In genomic region chr14:122190941-122191510, GRCm38 (mm10) we compare ENCODE assay signal across 9 mouse cellular contexts. TPM values are rescaled to one million over a fixed set of nuclear protein-coding genes. Genes with fewer than 3 reads are reported as not detected.
DNase-seq lines count a peak whose midpoint lies in the region; ATAC-seq and TF ChIP-seq lines count a peak whose summit lies in the region.
"Had no signal": no experiment of that assay in that cellular context is flagged by ENCODE, and none has a peak within 500 bp of the region (broad histone marks: within the 10 kb centered on the region; RNA-seq: fewer than 3 reads in every experiment).

No protein-coding gene starts in this region.

- H3K4me1 ChIP-seq in forebrain, embryonic 13.5 days, result no peaks in the 10 kb centered on the region
- H3K4me1 ChIP-seq in midbrain, embryonic 11.5 days (ENCODE audit: control insufficient read depth, insufficient read depth, low read length), result no peaks in the 10 kb centered on the region
- no peaks in the 10 kb centered on the region for H3K4me1 ChIP-seq in small intestine, adult 2 months (ENCODE audit: control insufficient read depth, insufficient read depth, insufficient read length, low read length)

- 19% methylated on average over 7 of the region's 7 CpGs for WGBS in forebrain, embryonic 13.5 days
- WGBS in midbrain, embryonic 11.5 days, result 17% methylated on average over 7 of the region's 7 CpGs
- 19% methylated on average over 7 of the region's 7 CpGs for WGBS in small intestine, adult 2 months

- no peaks in the 10 kb centered on the region for H3K36me3 ChIP-seq in forebrain, embryonic 13.5 days (ENCODE audit: poor library complexity, severe bottlenecking)
- no peaks in the 10 kb centered on the region for H3K36me3 ChIP-seq in midbrain, embryonic 11.5 days (ENCODE audit: control insufficient read depth, insufficient read depth, low read length)
- H3K36me3 ChIP-seq in small intestine, adult 2 months (ENCODE audit: control insufficient read depth, insufficient read depth, low read length), result no peaks in the 10 kb centered on the region

- DNase-seq in heart, adult 8-10 months (ENCODE audit: low spot score), result peak; percentile 42
- no peak for DNase-seq in heart, postnatal 25 days (ENCODE audit: low spot score)
- peak; percentile 54 for DNase-seq in cerebellum, adult 11 months
- peak; percentile 83 for DNase-seq in induced T-regulatory cell, adult 2 months (ENCODE audit: low read depth)
- DNase-seq in left cerebral cortex, postnatal 14 days (ENCODE audit: low spot score in 2 of 2), result peak; percentile 76 to 80
- DNase-seq in midbrain, embryonic 11.5 days (ENCODE audit: low spot score, missing footprints), result peak; percentile 95

- peak; percentile 80; the same call in 1 of the 2 replicates for TF ChIP-seq CTCF in small intestine, adult 2 months (IDR thresholded peaks at IDR 0.05; ENCODE audit: extremely low read depth, insufficient read length, insufficient replicate concordance, low read depth, low read length)

- H3K4me3 ChIP-seq in forebrain, embryonic 13.5 days, result no peak overlapping the region
- H3K4me3 ChIP-seq in midbrain, embryonic 11.5 days (ENCODE audit: low read depth, low read length), result no peak overlapping the region
- no peak overlapping the region for H3K4me3 ChIP-seq in small intestine, adult 2 months (ENCODE audit: low read depth, low read length)

- H3K27ac ChIP-seq in forebrain, embryonic 13.5 days, result no peak overlapping the region
- no peak overlapping the region for H3K27ac ChIP-seq in midbrain, embryonic 11.5 days (ENCODE audit: low read depth, low read length)
- H3K27ac ChIP-seq in small intestine, adult 2 months (ENCODE audit: insufficient read depth, low read depth, low read length), result no peak overlapping the region
- H3K27ac ChIP-seq: macrophage had no signal

- H3K9me3 ChIP-seq in forebrain, embryonic 13.5 days (replicated peaks), result 0 out of 2 replicates have a peak, but pooled peaks cover 4% of the 10 kb centered on the region
- no peaks in the 10 kb centered on the region for H3K9me3 ChIP-seq in midbrain, embryonic 11.5 days (ENCODE audit: control insufficient read depth, low read length)

- TF ChIP-seq POLR2A in small intestine, adult 2 months (IDR thresholded peaks at IDR 0.05; ENCODE audit: low read depth, low read length), result no peak

- no peaks in the 10 kb centered on the region for H3K27me3 ChIP-seq in forebrain, embryonic 13.5 days
- no peaks in the 10 kb centered on the region for H3K27me3 ChIP-seq in midbrain, embryonic 11.5 days (ENCODE audit: control insufficient read depth, insufficient read depth, low read length)
- H3K27me3 ChIP-seq in small intestine, adult 2 months (ENCODE audit: control insufficient read depth, insufficient read depth, low read length), result no peaks in the 10 kb centered on the region

- no peak overlapping the region for H3K9ac ChIP-seq in forebrain, embryonic 13.5 days
- no peak overlapping the region for H3K9ac ChIP-seq in midbrain, embryonic 11.5 days (ENCODE audit: low read length)

- no peak overlapping the region for H3K4me2 ChIP-seq in forebrain, embryonic 13.5 days
- no peak overlapping the region for H3K4me2 ChIP-seq in midbrain, embryonic 11.5 days

- intact Hi-C loops in heart, postnatal 25 days (cut with DNase I), result loop anchor here (10.0 kb wide), 2 partner anchors 684 to 1124 kb away; no protein-coding TSS in a partner anchor
- intact Hi-C loops in left cerebral cortex, postnatal 14 days (cut with DNase I), result loop anchor here (10.0 kb wide), 1 partner anchor 1164 kb away; no protein-coding TSS in a partner anchor

- peak; percentile 79 for ATAC-seq in forebrain, embryonic 13.5 days
- ATAC-seq in midbrain, embryonic 11.5 days (ENCODE audit: low FRiP score), result peak; percentile 75

RNA-seq across cellular contexts. Expression of gene Clybl, which starts 9.5 kb away (rescaled TPM):
- total RNA-seq in heart, adult 8-10 months (2022), result 100 to 1,000 TPM; 129 to 140 (median 133) TPM
- 100 to 1,000 TPM; 113 to 123 TPM for total RNA-seq in heart, postnatal 25 days (2021)
- 21.0 and 22.9 TPM in 2 replicates for polyA plus RNA-seq in forebrain, embryonic 13.5 days (2015; fragmentation: Nextera tagmentation; extraction: Ambion mirVana)
- 10 to 100 TPM; 17.9 to 23.4 TPM for total RNA-seq in left cerebral cortex, postnatal 14 days (2021)
- polyA plus RNA-seq in midbrain, embryonic 11.5 days (2014; fragmentation: Nextera tagmentation; extraction: Ambion mirVana), result 27.6 and 31.5 TPM in 2 replicates
- 2.8 and 3.1 TPM in 2 replicates for polyA plus RNA-seq in small intestine, adult 2 months (2012; rRNA removed)

Comparison
In these comparisons a context has a peak if more than half of its experiments do, and no peak if none do; other contexts are left out.
1. RNA of gene Clybl, which starts 9.5 kb away (total RNA-seq): 129 to 140 TPM in heart, adult 8-10 months and 113 to 123 TPM in heart, postnatal 25 days; 17.9 to 23.4 TPM in left cerebral cortex, postnatal 14 days; every median in the first group is over 4 times any median in the second.